Mouse (Mus musculus) hindbrain, embryonic 16.5 days (tissue): ENCODE measurements at regions not wholly inside any gene's neighbourhood (a gene's known extent, or its start where the extent isn't known, plus 50 kb on each side); places are given as distances from the start of the nearest gene placed in this dataset.
A peak's percentile ranks its signal among the peaks of the same experiment; 100 is the strongest.
"Not testable (repeated sequence)": the region's sequence is repeated elsewhere in the genome, so short reads cannot be mapped to it uniquely, and the experiment has no call there.

ENCODE experiments used
- ATAC-seq: fragments of 200-750 bp; cut with Nextera tagmentation; 2 replicates; pipeline ENCODE4 v1.8.0; 2017; ENCODE audit warnings: moderate TSS enrichment, moderate library complexity
- H3K27ac ChIP-seq: fragments of 300-500 bp; sonication (generic); 2 replicates; pipeline ENCODE4 v1.5.1; 2014; ENCODE audit warnings: low read depth, mild to moderate bottlenecking, control low read depth, low read length, moderate library complexity
- H3K27me3 ChIP-seq: fragments of 300-500 bp; sonication (generic); replicated peaks from 2 replicates; pipeline ENCODE4 v1.6.1; 2014; ENCODE audit warnings: low read length; ENCODE audit not compliant: control insufficient read depth, insufficient read depth
- H3K36me3 ChIP-seq: fragments of 300-500 bp; sonication (generic); 2 replicates; pipeline ENCODE4 v1.6.1; 2014; ENCODE audit warnings: mild to moderate bottlenecking, low read length, moderate library complexity, mixed read lengths; ENCODE audit not compliant: control insufficient read depth, insufficient read depth
- H3K4me1 ChIP-seq: fragments of 300-500 bp; sonication (generic); 2 replicates; pipeline ENCODE4 v1.6.1; 2014; ENCODE audit warnings: low read depth, low read length; ENCODE audit not compliant: control insufficient read depth, insufficient read depth
- H3K4me2 ChIP-seq: fragments of 300-500 bp; sonication (generic); 2 replicates; pipeline ENCODE4 v1.6.1; 2014; ENCODE audit warnings: mild to moderate bottlenecking, low read length, control low read depth, moderate library complexity
- H3K4me3 ChIP-seq: fragments of 300-500 bp; sonication (generic); 2 replicates; pipeline ENCODE4 v1.5.1; 2014; ENCODE audit warnings: mild to moderate bottlenecking, low read length, control low read depth, moderate library complexity
- H3K9ac ChIP-seq: fragments of 300-500 bp; sonication (generic); 2 replicates; pipeline ENCODE4 v1.6.1; 2014; ENCODE audit warnings: low read depth, mild to moderate bottlenecking, control low read depth, low read length, moderate library complexity
- H3K9me3 ChIP-seq: fragments of 300-500 bp; sonication (generic); 2 replicates; pipeline ENCODE4 v1.6.1; 2014; ENCODE audit warnings: mild to moderate bottlenecking, low read length, moderate library complexity; ENCODE audit not compliant: control insufficient read depth
- WGBS: fragments of 180-500 bp; shearing (Covaris S2); extraction: QIAGEN DNeasy Blood & Tissue Kit; methylation state at CpG from one replicate; pipeline ENCODE4 v1.1.7; 2014; 5-methylcytosine and 5-hydroxymethylcytosine counted together

DNA sequence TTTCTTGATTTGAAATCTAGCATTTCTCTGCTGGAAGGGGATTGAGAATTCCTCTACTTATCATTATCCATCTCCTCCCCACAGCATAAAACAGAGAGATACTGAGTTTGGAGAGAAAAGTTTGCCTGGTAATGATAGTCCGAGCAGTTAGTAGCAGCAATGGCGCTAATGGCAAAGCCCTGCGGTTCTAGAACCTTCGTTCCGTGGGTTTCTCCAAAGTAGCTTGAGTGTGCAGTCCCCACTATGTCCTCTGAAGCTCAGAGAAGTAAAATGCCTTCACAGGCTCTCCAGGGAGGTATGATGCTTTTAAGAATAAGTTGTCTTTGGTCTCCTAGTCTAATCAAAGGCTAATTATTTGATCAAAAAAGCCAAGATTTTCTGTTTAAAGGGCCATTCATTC is 280.5 kb downstream of the Trib2 start:
- H3K27ac ChIP-seq = no peak overlapping the region
- no peaks in the 10 kb centered on the region for H3K9me3 ChIP-seq
- 89% methylated on average over 5 of the region's 5 CpGs for WGBS
- no peak overlapping the region; the same call in 1 of the 2 replicates for H3K4me2 ChIP-seq
- H3K4me1 ChIP-seq = no peaks in the 10 kb centered on the region
- H3K4me3 ChIP-seq = no peak overlapping the region
- no peak overlapping the region; the same call in 1 of the 2 replicates for H3K9ac ChIP-seq
- no peaks in the 10 kb centered on the region for H3K36me3 ChIP-seq
- no peaks in the 10 kb centered on the region for H3K27me3 ChIP-seq
- ATAC-seq = no peak

DNA sequence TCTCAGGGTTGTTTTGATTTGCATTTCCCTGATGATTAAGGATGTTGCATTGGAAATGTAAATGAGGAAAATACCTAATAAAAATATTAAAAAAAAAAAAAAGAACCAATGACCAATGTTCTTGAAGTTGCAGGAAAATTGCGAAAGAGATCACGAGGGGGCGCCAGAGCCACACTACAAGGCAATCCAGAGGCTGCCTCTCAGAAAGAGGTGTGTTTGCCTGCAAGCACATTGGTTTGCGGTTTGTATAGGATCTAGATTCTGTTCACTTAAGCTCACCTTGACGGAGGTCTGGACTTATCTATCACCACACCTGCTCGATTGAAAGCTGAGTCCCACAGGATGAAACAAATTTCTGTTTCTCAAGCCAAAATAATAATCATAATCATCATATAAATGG is 280.9 kb downstream of the Trib2 start:
- Histone ChIP-seq H3K27me3 (no peaks in the 10 kb centered on the region), H3K4me3 (no peak overlapping the region), H3K4me2 (no peak overlapping the region; the same call in 1 of the 2 replicates), H3K9me3 (no peaks in the 10 kb centered on the region), H3K36me3 (no peaks in the 10 kb centered on the region), H3K9ac (no peak overlapping the region; the same call in 1 of the 2 replicates), H3K4me1 (no peaks in the 10 kb centered on the region), H3K27ac (no peak overlapping the region)
- WGBS = 6% methylated on average over 6 of the region's 6 CpGs
- peak; percentile 77; the same call in 1 of the 2 replicates for ATAC-seq

DNA sequence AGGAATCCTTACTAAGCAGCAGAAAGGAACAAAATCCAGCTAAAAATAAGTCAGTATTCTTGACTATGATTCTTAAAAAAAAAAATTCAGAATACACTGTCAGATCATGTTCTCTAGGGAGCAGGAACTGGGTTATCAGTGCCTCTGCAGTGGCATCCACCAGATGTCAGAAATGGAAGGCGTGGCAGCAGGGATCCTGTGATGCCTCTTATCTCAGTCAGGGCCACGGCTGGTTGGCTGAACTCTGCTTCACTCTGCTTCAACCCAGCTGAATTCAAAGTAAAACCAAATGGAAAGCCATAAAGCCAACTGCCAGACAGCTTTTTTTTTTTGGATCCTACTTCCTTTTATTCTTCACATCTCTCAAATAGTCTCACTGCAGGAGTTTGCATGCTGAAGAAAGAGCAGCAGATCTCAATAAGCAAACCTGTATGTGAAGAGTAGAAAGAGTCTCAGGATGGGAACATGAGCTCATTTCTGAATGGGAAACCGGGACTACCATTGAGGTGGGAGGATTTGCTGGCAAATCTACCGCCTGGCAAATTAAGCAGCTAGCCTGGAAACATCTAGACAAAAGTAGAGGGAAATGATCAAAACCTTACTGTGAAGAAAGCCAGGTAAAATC is 295.8 kb downstream of the Trib2 start:
- H3K4me2 ChIP-seq = no peak overlapping the region
- H3K27me3 ChIP-seq = no peaks in the 10 kb centered on the region
- no peaks in the 10 kb centered on the region for H3K36me3 ChIP-seq
- ATAC-seq = no peak
- H3K9me3 ChIP-seq = no peaks in the 10 kb centered on the region
- H3K9ac ChIP-seq = no peak overlapping the region
- H3K27ac ChIP-seq = no peak overlapping the region
- no peaks in the 10 kb centered on the region for H3K4me1 ChIP-seq
- no peak overlapping the region for H3K4me3 ChIP-seq
- WGBS = 42% methylated on average over 4 of the region's 4 CpGs

DNA sequence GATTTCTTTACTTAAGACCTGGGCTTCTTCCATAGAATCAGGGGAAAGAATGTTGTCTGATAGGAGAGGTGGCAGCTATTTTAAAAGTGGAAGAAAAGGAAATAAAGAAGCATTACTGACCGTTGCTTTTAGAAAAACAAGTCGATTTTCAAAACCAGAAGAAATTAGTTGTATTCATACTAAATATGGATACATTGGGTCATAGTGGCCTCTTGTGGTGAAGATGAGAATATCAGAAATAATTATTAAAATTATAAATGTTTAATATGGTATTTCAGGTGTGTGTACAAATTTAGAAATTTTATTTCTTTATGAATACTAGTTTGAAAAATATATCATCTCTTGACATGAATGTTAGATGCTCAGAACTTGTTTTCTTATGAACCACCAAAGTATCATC is 304.7 kb downstream of the Trib2 start:
- 40% methylated on average over 2 of the region's 2 CpGs for WGBS
- Histone ChIP-seq H3K4me2 (no peak overlapping the region), H3K9ac (no peak overlapping the region), H3K27ac (no peak overlapping the region), H3K9me3 (no peaks in the 10 kb centered on the region), H3K4me1 (no peaks in the 10 kb centered on the region), H3K36me3 (no peaks in the 10 kb centered on the region), H3K4me3 (no peak overlapping the region), H3K27me3 (no peaks in the 10 kb centered on the region)
- ATAC-seq = no peak

DNA sequence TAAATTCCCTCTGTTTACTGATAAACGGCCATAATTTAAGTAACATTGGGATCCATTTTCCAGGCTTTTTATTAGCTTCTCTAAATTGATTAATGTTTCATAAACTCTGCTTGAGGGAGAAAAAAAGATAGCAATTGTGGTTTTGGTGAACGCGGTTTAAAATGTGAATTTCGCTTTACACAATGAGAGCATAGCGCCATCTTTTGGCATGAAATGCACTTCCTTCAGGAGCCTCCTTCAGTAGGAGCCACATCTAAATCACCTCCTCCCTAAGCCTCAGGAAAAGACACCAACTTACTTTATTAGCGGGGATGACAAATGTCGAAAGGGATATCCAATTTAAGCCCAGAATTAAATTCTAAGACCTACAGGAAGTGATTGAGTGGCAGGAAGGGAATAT is 309.1 kb downstream of the Trib2 start:
- no peak overlapping the region for H3K4me2 ChIP-seq
- peaks cover 1% of the 10 kb centered on the region; the same call in 1 of the 2 replicates for H3K9me3 ChIP-seq
- 25% methylated on average over 7 of the region's 7 CpGs for WGBS

DNA sequence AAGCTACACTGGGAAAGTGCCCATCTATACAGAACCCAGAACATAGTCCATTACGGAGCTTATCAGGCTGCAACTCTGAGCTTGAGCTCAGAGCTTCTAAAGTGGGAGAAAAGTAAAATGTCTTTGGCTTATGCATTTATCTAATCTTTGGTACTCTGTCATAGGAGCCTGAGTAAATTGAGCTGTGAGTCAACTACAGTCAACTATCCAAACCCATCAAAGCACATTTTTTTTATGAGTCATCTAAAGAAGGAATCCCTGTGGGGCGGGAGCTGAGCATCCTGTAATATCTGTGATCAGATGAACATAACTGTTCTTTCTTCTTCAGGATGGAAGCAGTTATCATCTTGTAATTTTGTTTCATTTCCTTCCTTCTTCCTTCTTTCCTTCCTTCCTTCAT is 323.1 kb downstream of the Trib2 start:
- Histone ChIP-seq H3K27me3 (no peaks in the 10 kb centered on the region), H3K27ac (no peak overlapping the region), H3K9me3 (no peaks in the 10 kb centered on the region), H3K4me1 (no peaks in the 10 kb centered on the region), H3K4me2 (no peak overlapping the region), H3K36me3 (no peaks in the 10 kb centered on the region), H3K4me3 (no peak overlapping the region), H3K9ac (no peak overlapping the region)
- 97% methylated on average over 2 of the region's 2 CpGs for WGBS
- no peak for ATAC-seq

More for the DNA sequence above, 309.1 kb downstream of the Trib2 start:
- H3K4me1 ChIP-seq = no peaks in the 10 kb centered on the region
- H3K36me3 ChIP-seq = no peaks in the 10 kb centered on the region
- no peaks in the 10 kb centered on the region for H3K27me3 ChIP-seq
- H3K9ac ChIP-seq = no peak overlapping the region
- no peak overlapping the region for H3K27ac ChIP-seq
- ATAC-seq = peak; percentile 52; the same call in 1 of the 2 replicates
- no peak overlapping the region for H3K4me3 ChIP-seq

DNA sequence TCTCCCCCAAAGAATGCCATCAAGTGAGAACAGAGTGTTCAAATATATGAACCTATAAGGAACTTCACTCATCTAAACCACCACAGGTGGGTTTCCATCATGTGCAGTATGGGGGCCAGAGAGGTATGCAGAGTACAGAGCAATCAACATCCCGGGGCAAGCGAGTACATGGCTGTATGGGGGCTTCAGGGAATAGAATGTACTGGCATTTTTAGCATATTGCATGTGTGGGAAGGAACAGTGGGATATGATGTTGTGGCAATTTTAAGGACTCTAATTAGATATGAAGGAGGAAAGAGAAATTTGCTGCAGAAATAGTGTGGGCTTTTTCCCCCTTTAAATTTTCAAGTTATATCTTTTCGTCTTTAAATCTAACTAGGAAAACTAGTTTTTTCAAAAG is 344.0 kb downstream of the Trib2 start:
- no peaks in the 10 kb centered on the region for H3K27me3 ChIP-seq
- H3K4me2 ChIP-seq = no peak overlapping the region
- H3K9ac ChIP-seq = no peak overlapping the region
- no peaks in the 10 kb centered on the region for H3K36me3 ChIP-seq
- H3K4me1 ChIP-seq = no peaks in the 10 kb centered on the region
- WGBS = 85% methylated on average over 3 of the region's 3 CpGs
- no peak overlapping the region for H3K27ac ChIP-seq
- no peak overlapping the region for H3K4me3 ChIP-seq
- no peak for ATAC-seq
- H3K9me3 ChIP-seq = no peaks in the 10 kb centered on the region

DNA sequence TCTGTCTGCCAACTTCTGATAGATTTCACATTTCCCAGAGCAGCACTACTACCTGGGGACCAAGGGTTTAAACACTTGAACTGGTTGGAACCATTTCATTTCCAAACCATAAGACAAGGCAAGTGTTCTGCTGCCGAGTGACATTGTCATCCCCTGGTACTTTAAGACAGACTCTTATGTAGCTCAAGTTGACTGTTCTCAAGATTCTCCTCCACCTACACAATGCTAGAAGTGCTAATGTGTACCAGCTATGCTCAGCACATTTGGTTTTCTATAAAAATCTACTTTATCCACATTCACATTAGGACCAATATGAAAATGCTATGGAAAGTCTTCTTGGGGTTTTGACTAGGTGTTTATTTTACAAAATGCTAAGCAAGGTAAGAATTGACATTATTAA is 357.3 kb downstream of the Trib2 start:
- Histone ChIP-seq H3K4me1 (no peaks in the 10 kb centered on the region), H3K9ac (no peak overlapping the region), H3K36me3 (no peaks in the 10 kb centered on the region), H3K4me2 (no peak overlapping the region), H3K9me3 (0 out of 2 replicates have a peak, but pooled peaks cover 3% of the 10 kb centered on the region), H3K4me3 (no peak overlapping the region), H3K27ac (no peak overlapping the region), H3K27me3 (no peaks in the 10 kb centered on the region)
- no peak for ATAC-seq
- WGBS = 85% methylated on average over 1 of the region's 1 CpGs

DNA sequence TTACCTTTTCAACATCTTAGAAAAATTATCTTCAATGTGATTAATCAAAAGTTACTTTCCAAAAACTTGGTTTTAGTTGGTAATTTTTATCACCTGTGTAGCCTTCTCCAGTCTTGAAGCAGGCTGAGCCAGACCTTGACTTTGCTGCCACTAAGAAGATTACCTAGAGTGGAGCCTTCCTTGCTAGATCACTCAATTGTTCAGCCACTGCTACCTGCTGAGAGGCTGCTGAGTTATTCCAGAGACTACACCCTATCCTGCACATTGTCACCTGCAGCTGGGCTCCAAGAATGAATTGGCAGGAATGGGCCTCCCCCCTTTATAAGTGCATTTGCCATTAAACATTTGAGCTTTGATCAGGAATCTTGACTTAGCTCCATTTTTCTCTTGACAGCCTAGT is 360.4 kb downstream of the Trib2 start:
- H3K27me3 ChIP-seq, ATAC-seq, H3K27ac ChIP-seq, H3K9ac ChIP-seq, H3K4me3 ChIP-seq, H3K4me2 ChIP-seq, H3K36me3 ChIP-seq, H3K9me3 ChIP-seq, H3K4me1 ChIP-seq: not testable (repeated sequence)

DNA sequence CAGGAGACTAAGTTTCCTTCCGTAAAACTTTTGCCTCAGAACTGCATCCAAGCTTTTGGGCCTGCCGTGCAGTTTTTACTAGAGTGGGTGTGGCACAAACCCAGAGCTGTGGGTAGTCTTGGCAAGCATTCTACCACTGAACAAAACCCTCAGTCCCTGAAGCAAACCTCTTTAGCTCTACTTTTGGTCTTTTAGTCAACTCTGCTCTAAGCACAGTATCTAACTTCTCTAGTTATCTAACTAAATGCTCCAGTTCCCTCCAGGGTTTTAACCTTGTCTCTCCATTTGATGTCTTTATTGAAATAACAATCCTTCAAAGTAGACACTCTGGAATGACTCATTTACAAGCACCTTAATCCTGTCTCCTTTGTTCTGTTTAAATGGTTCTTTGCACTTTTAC is 361.0 kb downstream of the Trib2 start:
- no peak for ATAC-seq
- WGBS = 90% methylated on average over 2 of the region's 2 CpGs
- no peaks in the 10 kb centered on the region for H3K4me1 ChIP-seq

More for the DNA sequence above, 361.0 kb downstream of the Trib2 start:
- no peak overlapping the region for H3K9ac ChIP-seq
- no peak overlapping the region for H3K4me3 ChIP-seq
- H3K27me3 ChIP-seq = no peaks in the 10 kb centered on the region
- H3K27ac ChIP-seq = no peak overlapping the region
- 0 out of 2 replicates have a peak, but pooled peaks cover 3% of the 10 kb centered on the region for H3K9me3 ChIP-seq
- H3K36me3 ChIP-seq = no peaks in the 10 kb centered on the region
- H3K4me2 ChIP-seq = no peak overlapping the region
